Mouse (Mus musculus) lung, adult 2 months (tissue): ENCODE measurements around the gene Chsy1.

Source experiments
- CTCF ChIP-seq: fragments of 200-500 bp; IDR thresholded peaks from 2 replicates; pipeline ENCODE4 v1.5.1; 2011; ENCODE audit warnings: mild to moderate bottlenecking, low read length, control low read depth; ENCODE audit not compliant: insufficient read depth
- POLR2A ChIP-seq: fragments of 200-500 bp; IDR thresholded peaks from 2 replicates; pipeline ENCODE4 v1.6.1; 2011; ENCODE audit warnings: low read depth, mild to moderate bottlenecking, control low read depth, low read length, borderline replicate concordance; ENCODE audit errors: extremely low read depth

DNA sequence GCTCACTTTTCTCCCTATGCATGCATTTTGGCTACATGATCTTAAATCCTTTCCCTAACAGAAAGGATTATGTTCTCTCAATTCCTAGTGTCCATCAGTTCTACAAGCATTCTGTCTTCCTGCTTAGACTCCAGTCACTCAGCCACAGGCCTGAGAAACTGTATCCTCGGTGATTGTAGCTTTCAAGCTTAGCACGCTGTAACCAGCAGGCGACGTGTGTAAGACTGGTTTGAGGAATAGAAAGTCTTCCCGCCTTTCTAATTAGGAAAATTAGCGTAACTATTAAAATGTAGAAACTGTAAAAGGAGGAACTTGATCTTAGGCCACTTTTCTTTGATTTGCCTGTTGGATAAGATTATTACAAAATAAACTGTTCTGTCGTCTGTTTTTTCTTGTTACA, 9.5 kb downstream of the Chsy1 start:
- TF ChIP-seq POLR2A: no peak
- no peak for TF ChIP-seq CTCF
